Mouse (Mus musculus) heart, postnatal 0 days (tissue): ENCODE measurements around the gene Mknk1.

Source experiments
- CTCF ChIP-seq: IDR thresholded peaks from 2 replicates; pipeline ENCODE4 v1.5.1; 2016; ENCODE audit warnings: antibody characterized with exemption, control low read depth, low read depth
- EP300 ChIP-seq: IDR thresholded peaks from 2 replicates; pipeline ENCODE4 v1.6.1; 2016; ENCODE audit warnings: antibody characterized with exemption, low read depth

DNA sequence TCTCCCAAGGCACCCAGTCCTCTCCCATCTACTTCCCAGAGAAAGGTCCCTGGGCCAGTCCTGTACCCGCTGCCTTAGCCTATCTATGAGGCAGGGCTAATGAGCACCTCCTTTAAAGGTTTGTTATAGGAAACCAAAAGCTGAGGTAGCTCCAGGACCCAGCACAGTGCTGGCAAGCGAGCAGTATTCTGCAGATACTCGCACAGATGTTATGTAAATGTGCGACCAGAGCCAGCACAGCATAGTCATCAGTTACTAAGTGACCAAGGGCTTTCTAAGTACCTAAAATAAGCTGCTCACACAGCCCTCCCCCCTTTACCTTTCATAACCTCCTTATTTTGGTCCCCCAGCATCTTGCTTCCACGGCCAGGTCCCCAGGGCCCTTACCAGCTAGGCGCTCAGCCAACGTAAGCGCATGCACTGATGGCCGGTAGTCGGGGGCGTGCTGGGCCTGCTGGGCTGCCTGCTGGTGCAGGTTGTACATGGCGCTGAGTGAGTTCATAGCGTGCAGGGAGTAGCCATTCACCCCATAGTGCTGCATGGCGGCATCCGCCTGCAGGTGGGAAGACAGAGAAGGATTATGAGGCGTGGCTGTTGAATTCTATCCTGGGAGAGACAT is 84.4 kb downstream of the Mknk1 start:
- TF ChIP-seq CTCF: no peak
- no peak for TF ChIP-seq EP300
